Mouse (Mus musculus): Measurements from ENCODE around the gene Cpm.
"Not testable (repeated sequence)": the region's sequence is repeated elsewhere in the genome, so short reads cannot be mapped to it uniquely, and the experiment has no call there.

Gene Cpm

DNA sequence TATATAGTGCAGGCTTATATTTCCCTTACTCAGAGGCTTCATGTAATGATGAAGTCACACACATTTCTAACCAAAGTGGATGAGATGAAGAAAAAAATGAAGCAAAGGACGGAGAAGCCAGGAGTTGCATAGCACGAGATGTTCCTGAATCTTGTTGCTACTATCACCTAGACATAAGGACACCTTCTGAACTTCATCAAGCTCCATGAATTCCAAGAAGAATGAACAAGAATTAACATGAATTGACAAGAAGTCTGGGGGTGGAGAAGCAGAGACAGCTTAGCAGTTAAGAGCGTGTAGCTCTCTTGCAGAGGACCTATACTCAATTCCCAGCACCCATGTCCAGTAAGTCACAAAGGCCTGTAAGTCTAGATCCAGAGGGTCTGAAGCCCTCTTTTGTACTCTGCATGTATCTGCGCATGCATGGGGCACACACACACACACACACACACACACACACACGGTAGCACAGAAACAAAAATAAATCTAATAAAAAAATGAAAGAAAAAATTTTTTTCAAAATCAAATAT, 36.2 kb upstream of the Cpm start:
- no peak for DNase-seq (ENCODE audit: low read depth, low spot score)

DNA sequence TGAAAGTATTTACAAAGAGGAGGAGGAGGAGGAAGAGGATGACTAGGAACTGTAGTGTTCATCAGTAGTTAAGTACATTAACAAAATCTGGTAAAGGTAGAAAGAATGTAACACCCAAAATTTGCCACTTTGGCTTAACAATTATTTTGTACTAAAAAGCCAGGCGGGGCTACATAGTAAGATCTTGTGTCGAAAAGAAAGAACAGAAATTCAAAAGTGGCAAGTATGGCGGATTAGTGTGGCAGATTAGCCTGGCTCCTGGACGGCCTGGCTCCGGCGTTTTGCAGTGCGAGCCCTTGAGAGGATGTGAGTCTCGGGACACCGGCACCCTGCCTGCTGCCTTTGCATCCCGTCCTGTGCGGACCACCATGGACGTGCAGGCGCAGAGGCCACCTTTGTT, 35.4 kb upstream of the Cpm start:
- no peak for DNase-seq (ENCODE audit: low read depth, low spot score)

DNA sequence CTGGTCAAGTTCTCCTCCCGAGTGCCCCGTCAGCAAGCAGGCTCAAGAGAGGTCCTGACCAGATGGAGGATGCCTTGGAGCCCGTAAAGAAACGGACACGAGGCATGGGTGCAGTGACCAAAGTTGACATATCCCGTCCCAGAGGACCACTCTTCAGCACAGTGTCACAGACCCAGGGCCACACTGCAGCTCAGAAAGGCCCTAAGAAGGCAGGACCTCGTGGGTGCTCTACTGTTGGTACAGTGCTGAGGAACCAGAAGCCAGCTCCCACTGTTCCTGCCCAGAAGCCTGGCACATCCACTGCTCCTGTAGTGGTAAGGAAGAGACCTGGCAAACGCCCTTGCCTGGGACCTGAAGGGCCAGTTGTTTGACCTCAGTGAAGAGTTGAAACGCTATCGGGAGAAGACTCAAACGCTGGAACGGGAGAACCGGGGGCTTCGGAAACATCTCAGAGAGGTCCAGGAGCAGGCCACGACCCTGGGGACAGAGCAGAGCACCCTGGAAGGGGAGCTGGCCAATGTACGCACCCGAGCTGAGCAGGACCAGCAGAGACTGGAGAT, 34.9 kb upstream of the Cpm start:
- no peak for DNase-seq (ENCODE audit: low read depth, low spot score)

DNA sequence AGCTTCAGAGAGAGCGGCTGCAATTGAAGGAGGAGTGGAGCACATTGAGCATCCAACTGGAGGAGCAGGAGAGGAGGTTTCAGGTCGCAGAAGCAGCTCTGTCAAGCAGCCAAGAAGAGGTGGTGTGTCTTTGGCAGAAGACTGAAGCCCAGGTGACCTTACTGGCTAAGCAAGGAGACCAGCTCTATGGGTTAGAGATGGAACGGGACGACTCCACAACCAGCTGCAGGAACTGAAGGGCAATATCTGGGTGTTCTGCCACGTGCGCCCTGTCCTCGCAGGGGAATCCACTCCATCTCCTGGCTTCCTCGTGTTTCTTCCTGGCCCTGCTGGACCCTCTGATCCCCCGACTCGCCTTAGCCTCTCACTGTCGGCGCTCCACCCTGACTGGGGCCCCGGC, 34.4 kb upstream of the Cpm start:
- no peak for DNase-seq (ENCODE audit: low read depth, low spot score)

DNA sequence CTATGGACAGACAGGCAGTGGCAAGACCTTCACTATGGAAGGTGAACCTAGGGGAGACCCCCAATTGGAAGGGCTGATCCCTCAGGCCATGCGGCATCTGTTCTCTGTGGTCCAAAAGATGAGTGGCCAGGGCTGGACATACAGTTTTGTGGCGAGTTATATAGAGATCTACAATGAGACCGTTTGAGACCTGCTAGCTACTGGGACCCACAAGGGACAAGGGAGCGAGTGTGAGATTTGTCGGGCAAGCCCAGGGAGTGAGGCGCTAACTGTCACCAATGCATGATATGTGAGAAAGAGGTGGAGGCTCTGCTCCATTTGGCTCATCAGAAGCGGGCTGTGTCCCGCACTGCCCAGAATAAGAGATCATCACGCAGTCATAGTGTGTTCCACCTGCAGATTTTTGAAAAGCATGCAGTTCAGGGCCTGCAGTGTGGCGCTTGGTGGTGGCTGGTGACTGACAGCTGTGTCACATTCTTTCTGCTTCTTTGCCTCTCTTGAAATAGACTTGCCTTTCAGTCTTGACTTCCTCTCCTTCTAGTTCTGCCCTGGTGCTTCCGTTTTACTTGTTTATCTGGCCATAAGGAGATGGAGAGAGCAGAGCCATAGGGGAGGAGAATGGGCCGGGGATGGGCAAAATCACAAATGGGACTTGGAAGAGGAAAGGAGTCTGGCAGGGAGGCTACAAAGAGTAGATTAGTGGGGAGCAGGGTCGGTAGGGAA, 33.7 kb upstream of the Cpm start:
- DNase-seq (ENCODE audit: low read depth, low spot score): no peak

DNA sequence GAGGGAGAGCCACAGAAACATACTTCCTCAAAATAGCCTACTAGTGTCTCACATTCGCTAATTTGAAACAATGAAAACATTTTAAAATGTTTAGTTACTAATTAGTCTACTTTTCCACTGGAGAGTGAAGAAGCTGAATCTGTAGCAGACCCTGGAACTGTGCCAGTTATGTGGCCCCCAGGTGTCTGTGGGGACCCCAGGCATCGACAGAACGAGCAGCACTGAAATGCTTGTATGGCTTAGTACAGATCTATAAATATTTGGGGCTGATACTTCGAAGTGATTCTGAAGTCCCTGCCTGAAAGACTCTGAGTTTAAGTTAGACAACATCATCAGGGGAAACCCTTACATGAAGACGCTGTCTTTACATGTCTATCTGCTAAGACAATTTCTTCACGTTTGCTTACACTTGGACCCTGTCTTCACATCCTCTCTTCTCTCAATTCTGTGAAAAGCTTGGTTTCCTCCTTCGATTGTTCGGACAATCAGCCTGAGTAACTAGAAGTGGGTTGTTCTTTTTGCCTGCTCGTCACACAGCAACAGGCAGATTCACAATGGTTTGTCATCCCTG, 33.0 kb upstream of the Cpm start:
- DNase-seq (ENCODE audit: low read depth, low spot score): no peak

DNA sequence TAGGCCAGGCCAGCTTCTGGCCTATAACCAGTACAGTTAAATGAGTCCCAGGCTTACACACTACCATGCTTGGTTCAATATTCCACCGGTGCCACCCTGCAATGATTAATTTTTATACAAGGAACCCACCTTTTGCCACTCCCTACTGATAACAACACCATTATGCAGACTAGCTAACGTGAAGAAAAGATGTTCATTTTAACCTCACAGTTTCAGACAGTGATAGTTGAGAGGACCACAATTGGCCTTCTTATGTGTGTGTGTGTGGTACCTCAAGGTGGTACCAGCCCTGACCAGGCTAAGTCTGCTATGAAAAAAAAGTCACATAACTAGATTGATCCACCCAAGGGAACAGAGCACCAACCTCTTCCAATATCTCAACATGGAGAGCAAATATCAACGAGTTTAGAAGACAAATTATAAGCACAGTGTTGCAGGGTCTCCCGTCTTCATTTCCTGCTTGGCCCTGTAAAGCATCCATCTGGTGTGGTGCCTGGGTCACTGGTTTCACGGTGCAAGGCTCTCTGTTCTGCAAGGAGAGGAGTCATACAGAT, 32.5 kb upstream of the Cpm start:
- no peak for DNase-seq (ENCODE audit: low read depth, low spot score)

DNA sequence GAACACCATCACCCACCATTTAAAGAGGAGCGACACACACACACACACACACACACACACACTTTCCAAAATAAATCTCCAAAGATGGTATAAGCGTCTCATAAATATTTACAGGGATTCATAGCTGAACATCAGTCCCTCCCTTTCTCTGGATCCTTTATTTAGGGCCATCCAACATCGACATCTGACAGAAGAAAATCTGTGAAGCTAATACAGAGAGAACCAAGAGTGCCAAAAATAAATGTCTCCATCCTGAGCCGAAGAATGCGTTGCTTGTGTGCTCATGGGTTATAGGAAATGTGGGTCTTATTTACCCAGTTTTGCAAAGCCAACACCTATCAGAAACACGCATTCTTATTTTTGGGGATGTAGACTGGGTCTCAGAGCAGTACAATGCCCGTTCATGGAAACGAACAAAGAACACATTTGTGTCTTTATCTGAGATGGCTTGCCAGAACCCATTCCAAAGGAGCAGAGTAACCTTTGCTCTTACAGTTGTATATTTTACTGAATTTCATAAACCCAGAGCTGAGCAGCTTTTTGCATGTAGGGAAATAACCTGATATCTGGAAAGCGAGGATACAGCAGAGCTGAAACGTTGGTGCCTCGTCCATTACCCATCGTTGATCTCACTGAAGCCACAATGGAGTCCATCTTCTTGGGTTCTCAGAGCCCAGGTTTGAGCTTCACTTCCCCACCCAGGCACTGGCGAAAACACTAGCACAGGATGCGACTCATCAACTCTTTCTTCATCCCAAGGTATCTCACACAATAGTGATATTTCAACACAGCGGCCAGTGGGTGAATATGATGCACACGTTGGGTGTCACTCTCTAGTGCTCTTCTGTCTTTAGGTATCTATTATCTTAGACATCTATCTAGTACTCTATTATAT, 31.7 kb upstream of the Cpm start:
- not testable (repeated sequence) for DNase-seq (ENCODE audit: low read depth, low spot score)

DNA sequence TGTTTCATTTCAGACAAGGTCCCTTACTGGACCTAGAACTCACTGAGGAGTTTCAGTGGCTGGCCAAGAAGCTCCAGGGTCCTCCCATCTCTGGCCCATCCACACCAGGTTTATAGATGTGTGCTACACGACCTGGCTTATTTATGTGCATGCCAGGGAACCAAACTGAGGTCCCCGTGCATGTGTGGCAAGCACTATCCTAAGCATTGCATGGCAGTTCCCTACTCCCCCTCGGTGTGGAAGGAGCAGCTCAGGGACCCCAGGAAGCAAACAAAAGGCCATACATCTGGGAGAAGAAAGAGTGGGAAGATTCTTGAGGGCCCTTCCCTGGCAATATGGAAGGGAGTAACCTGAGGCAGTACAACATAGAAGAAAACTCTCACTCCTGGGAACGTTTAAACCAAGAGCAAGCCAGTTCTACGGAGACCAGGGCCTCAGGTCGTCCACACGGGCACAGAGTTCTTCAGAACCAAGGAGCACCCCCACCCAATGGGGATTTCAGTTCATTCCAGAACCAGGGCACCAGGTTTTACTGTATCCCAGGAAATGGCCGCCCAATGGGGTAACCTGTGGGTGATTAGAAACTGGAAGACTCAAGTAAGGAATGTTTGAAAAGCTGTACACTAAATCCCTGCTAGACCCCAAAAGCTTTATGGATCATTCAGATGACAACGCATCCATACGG, 30.9 kb upstream of the Cpm start:
- DNase-seq (ENCODE audit: low read depth, low spot score): no peak

DNA sequence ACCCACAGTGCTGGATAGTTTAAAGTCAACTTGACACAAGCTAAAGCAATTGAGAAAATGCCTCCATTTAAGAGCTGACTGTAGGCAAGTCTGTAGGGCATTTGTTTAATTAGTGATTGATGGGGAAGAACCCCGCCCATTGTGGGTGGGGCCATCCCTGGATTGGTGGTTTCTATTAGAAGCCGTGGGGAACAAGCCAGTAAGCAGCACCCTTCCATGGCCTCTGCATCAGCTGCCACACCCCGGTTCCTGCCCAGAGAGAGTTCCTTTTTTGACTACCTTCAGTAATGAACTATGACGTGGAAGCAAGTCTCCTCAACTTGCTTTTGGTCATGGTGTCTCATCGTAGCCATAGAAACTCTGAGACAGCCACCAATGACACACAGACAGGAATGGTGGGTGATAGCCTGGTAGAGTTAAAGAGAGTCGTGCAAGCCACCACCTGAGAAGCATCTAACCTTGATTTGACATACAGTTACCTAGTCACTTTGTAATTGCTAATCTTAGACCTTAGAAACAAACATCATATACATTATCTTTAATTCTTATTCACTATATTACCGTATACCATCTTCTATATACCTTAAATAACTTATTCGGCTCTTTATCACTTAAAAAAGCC, 30.2 kb upstream of the Cpm start:
- not testable (repeated sequence) for DNase-seq (ENCODE audit: low read depth, low spot score)

DNA sequence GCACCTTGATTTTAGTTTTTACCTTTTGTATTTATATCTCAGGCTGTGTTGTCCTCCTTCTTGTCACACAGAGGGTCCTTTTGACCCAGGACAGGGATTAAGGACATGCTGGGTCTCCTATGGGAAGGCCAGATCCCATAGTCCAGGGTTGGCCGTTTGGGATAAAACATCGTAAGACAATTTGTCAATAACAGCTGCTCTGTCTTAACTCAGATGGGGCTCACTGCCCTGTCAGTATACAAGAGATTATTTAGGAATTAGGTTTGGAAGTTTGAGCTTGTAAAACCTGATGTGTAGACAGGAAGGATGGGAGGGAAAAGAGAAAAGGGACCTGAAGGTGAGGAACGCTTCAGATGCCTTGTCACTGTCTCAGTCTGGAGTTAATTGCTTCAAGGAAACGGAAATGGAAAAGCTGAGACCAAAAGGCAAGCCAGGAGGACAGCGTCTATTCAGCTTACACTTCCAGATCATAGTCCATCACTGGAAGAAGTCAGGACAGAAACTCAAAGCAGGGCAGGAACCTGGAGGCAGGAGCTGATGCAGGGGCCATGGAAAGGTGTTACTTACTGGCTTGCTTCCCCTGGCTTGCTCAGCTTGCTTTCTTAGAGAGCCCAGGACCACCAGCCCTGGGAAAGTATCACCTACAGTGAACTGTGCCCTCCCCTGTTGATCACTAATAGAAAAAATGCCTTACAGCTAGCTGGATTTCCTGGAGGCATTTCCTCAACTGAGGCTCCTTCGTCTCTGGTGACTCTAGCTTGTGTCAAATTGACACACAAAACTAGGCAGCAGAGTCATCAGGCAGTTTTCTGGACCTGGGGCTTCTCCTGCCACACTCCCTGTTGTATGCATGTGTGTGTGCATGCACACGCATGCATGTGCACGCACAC, 27.9 kb upstream of the Cpm start:
- no peak for DNase-seq (ENCODE audit: low read depth, low spot score)

DNA sequence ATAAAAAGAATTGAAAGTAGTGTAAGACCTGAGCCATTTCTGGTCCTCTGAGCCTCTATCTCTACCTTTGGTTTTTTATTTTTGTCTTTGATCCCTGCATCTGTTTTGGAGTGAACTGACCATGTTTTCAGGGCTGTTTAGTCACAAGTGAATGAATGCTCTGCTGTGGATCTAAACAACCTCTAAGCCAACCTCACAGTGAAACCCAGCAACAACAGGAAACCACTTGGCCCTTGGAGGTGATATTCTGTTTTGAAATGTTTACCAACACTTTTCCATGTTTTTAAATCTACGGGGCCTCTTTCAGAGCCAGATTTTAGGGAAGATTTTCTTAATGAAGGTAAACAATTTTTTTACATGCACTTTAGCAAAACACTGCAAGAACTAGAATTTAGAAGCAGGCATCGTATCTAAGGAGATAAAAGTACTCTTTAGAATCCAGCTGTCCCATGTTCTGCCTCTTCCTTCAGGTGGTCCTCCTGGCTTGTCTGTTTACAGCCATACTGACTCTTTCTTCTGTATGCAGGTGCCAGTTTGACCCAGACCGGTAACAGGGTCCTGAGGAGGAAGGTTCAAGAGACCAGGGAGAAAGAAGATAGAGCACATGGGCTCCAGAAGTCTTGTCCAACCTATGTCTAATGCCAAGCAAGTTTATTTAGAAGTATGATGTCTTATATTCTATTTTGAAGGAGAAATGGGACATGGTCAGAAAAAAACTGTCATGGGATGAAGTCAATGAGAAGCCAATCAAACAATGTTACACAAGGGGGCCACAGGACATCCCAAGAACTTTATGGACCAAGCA, 26.8 kb upstream of the Cpm start:
- no peak for DNase-seq (ENCODE audit: low read depth, low spot score)

DNA sequence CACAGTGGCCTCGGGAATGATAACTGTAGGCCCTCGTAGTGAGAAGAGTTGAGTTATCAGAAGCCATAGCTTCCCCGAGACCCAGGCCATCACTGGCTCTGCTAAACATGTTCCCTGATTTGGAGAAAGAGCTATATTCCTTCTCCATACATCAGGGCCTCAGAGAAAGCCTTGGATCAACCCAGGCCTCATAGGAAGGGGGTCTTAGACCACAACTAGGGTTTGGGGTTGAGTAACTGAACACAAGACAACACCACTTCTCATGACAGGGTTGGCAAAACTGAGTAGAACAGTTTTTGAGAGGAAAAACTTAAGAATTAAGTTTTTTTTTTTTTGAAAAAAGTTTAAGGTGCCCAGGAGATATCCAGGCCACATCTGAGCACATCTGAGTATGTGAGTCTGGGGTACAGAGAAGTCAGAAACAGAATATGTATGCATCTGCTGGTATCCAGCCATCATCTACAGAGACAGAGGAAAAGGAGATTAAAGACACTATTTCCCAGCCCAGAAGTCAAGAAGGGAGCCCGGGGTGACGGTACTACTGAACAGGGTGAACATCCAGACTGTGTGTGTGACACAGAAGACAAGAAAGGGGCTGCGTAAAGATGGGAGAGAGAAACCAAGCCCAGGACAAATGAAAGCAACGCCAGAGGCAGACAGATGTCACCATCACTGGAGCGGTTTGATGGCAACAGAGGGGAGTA, 26.0 kb upstream of the Cpm start:
- DNase-seq (ENCODE audit: low read depth, low spot score): no peak

DNA sequence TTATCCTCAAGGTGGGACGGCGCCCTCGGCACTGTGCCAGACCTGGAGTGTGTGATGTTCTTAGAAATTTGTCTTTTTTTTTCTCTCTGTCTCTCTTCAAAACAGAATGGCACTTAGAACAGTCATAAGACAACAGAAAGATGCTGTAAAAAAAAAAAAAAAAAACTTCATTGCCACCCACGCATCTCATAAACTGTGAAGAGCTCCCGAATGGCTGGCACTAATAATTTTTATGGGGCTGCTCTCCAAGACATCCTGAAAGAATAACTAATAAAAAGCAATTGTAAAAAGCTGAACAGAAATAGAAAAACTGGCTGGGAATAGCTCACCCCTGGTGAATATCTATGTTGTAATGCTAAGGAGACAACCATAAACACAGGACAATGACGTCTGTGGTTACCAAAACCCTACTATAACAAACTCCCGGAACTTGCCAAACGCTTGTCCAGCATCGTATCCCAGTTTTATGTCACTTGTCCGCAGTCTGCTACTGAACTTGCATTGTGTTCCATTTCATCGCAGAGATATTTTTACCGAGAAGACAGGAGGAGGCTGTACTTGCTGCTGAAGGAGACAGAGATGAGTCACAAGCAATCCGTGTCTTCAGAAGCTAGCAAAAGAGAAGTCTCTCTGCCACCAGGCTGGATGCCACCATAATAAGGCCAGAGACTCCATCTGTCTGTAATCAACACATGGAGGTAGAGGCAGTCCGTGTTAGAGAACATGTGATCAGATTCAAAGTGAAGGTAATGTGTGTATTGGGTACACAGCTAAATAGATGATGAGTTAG, 25.3 kb upstream of the Cpm start:
- DNase-seq (ENCODE audit: low read depth, low spot score): no peak

DNA sequence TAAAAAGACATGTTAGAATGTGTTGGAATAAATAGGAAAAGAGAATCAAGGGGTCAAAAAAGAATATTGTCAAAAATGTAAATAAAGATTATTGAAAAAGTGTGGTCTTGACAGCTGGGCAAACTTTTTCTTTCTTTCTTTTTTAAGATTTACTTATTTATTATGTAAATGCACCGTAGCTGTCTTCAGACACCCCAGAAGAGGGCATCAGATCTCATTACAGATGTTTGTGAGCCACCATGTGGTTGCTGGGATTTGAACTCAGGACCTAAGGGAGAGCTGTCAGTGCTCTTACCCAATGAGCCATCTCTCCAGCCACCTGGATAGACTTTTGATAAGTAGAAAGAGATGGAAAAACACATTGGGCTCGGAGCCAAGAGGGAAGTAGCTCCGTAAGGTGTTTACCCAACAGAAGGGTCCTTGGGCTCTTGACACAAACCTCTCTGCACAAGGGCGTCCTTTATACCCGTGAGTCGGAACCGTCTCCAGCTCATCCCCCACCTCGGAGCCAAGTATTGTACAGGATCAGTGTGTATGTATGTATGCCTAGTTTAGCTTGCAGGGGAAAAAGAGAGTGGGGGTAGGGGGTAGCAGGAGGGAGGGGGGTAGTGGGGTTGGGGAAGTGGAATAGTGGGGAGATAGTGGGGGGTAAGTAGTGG, 24.5 kb upstream of the Cpm start:
- no peak for DNase-seq (ENCODE audit: low read depth, low spot score)

DNA sequence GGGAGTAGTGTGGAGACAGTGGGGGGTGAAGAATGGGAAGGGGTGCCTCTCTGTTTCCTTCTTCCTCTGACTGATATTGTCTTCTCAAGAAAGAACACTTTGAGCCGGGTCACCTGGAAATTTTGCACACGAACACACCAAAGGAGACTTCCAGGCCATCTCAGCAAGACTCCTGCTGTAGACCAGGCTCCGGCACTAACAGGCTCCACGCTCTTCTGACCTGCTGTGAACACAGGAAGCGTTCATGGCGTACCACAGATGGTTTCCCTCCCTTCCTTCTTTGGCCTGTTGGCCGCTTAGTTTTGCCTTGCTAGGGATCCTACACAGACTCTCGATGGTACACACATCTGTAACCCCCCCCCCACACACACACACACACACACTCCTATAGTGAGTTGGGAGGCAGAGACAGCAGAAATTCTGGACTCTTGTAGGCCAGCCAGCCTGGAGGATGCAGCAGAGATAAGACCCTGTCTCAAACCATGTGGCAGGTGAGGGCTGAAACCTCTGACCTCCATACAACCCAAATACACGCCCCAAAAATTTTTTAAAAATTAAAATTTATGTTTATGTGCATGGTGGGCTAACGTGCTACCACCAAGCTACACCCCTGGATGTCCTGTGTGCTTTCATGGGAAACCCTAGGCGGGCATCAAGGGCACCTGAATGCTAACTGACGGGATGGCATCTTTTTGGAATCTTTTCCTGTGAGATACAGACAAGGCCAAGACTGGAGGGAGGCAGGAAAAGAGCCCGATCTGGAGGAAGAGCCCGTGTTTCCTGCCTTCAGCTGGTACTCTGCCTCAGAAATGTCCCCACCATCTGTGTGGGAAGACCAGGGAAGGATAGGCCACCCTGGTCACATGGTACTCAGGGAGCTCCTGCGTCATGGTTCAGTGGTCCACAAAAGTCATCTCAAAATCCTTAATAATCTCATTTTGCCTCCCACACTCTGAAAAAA, 23.7 kb upstream of the Cpm start:
- no peak for DNase-seq (ENCODE audit: low read depth, low spot score)

Data from mesoderm, embryonic 11.5 days (tissue).